Mouse (Mus musculus) cerebellum, postnatal 25 days (tissue): Measurements from ENCODE around the gene Slc8a2.
A peak's percentile ranks its signal among the peaks of the same experiment; 100 is the strongest.

ENCODE experiments used
- DNase-seq, 2 experiments: peaks; one replicate each; pipeline ENCODE4 v3.0.0; 2021; ENCODE audit warnings: mixed read lengths in 2 of 2

The Slc8a2 gene

GRCm38 (mm10) chr7:16172141-16172581 is 42.5 kb downstream of the Slc8a2 start:
- peak; percentile 63 to 73 for DNase-seq

GRCm38 (mm10) chr7:16172586-16173140 is 43.0 kb downstream of the Slc8a2 start:
- DNase-seq: peak in 1 of 2 experiments; percentile 31

- peak in 1 of 2 experiments; percentile 23 for DNase-seq
Observed at GRCm38 (mm10) chr7:16173146-16173545, 43.5 kb downstream of the Slc8a2 start.

- peak; percentile 66 to 74 for DNase-seq
Observed at GRCm38 (mm10) chr7:16174597-16175541, 45.2 kb downstream of the Slc8a2 start, which contains the start of gene Meis3. TSS of gene Meis3 (plus strand) at chr7:16175090.

- no peak for DNase-seq
Observed at GRCm38 (mm10) chr7:16175542-16175931, 45.9 kb downstream of the Slc8a2 start.

GRCm38 (mm10) chr7:16178114-16178513 is 48.5 kb downstream of the Slc8a2 start:
- no peak for DNase-seq

- DNase-seq: no peak
Observed at GRCm38 (mm10) chr7:16183663-16184062, 54.0 kb downstream of the Slc8a2 start.

- no peak for DNase-seq
Observed at GRCm38 (mm10) chr7:16187494-16187893, 57.9 kb downstream of the Slc8a2 start.

GRCm38 (mm10) chr7:16192315-16192714 is 62.7 kb downstream of the Slc8a2 start:
- peak; percentile 88 to 90 for DNase-seq

GRCm38 (mm10) chr7:16193702-16194101 is 64.1 kb downstream of the Slc8a2 start:
- no peak for DNase-seq

- DNase-seq: no peak
Observed at GRCm38 (mm10) chr7:16196616-16197015, 67.0 kb downstream of the Slc8a2 start.

- DNase-seq: no peak
Observed at GRCm38 (mm10) chr7:16197166-16197565, 67.5 kb downstream of the Slc8a2 start.

- DNase-seq: no peak
Observed at GRCm38 (mm10) chr7:16198540-16198939, 68.9 kb downstream of the Slc8a2 start.

GRCm38 (mm10) chr7:16201136-16201535 is 71.5 kb downstream of the Slc8a2 start:
- DNase-seq: no peak

- no peak for DNase-seq
Observed at GRCm38 (mm10) chr7:16202756-16203504, 73.3 kb downstream of the Slc8a2 start.

GRCm38 (mm10) chr7:16203505-16203903 is 73.9 kb downstream of the Slc8a2 start:
- DNase-seq: no peak

- no peak for DNase-seq
Observed at GRCm38 (mm10) chr7:16204791-16205190, 75.2 kb downstream of the Slc8a2 start.

- peak; percentile 20 to 27 for DNase-seq
Observed at GRCm38 (mm10) chr7:16207076-16207475, 77.5 kb downstream of the Slc8a2 start.

- DNase-seq: no peak
Observed at GRCm38 (mm10) chr7:16207496-16207895, 77.9 kb downstream of the Slc8a2 start.

- no peak for DNase-seq
Observed at GRCm38 (mm10) chr7:16208781-16209665, 79.4 kb downstream of the Slc8a2 start.
